Comparison of ENCODE assay signal across 39 mouse cellular contexts in genomic region chr9:92226795-92227194, GRCm38 (mm10). TPM values are rescaled to one million over a fixed set of nuclear protein-coding genes. Genes with fewer than 3 reads are reported as not detected.
"Had no signal": no experiment of that assay in that cellular context is flagged by ENCODE, and none has a peak within 500 bp of the region (broad histone marks: within the 10 kb centered on the region; RNA-seq: fewer than 3 reads in every experiment).

No protein-coding gene starts in this region.

- H3K4me3 ChIP-seq: heart, embryonic 10.5 days; heart, embryonic 12.5 days; hindbrain, embryonic 12.5 days; intestine, embryonic 15.5 days; kidney, embryonic 15.5 days; limb, embryonic 13.5 days; limb, embryonic 15.5 days; liver, embryonic 13.5 days had no signal

- H3K36me3 ChIP-seq: heart, embryonic 10.5 days; heart, embryonic 12.5 days; hindbrain, embryonic 12.5 days; intestine, embryonic 15.5 days; kidney, embryonic 15.5 days; limb, embryonic 13.5 days; limb, embryonic 15.5 days; liver, embryonic 13.5 days had no signal

- H3K4me1 ChIP-seq: hindbrain, embryonic 12.5 days; intestine, embryonic 15.5 days; kidney, embryonic 15.5 days; limb, embryonic 13.5 days; limb, embryonic 15.5 days had no signal

- ATAC-seq: hindbrain, embryonic 16.5 days; inflammation-experienced regulatory T-cells, adult 6 months; intestine, embryonic 15.5 days; intestine, postnatal 0 days had no signal

- H3K27me3 ChIP-seq: heart, embryonic 12.5 days; hindbrain, embryonic 12.5 days; intestine, embryonic 15.5 days; kidney, embryonic 15.5 days; limb, embryonic 13.5 days; limb, embryonic 15.5 days; liver, embryonic 13.5 days had no signal

- H3K27ac ChIP-seq: heart, embryonic 10.5 days; hindbrain, embryonic 12.5 days; hindbrain, embryonic 14.5 days; intestine, embryonic 15.5 days; kidney, embryonic 15.5 days; kidney, postnatal 0 days; limb, embryonic 13.5 days; limb, embryonic 15.5 days; liver, embryonic 13.5 days had no signal

- H3K9me3 ChIP-seq: heart, embryonic 10.5 days; heart, embryonic 12.5 days; hindbrain, embryonic 12.5 days; intestine, embryonic 15.5 days; kidney, embryonic 15.5 days; limb, embryonic 13.5 days; limb, embryonic 15.5 days; liver, embryonic 13.5 days had no signal

- DNase-seq: gastrocnemius, postnatal 14 days; gastrocnemius, postnatal 36 days; kidney, adult 18-20 months; kidney, adult 8-10 months; kidney, postnatal 14 days; kidney, postnatal 36 days; layer of hippocampus, adult 9-11 months; layer of hippocampus, postnatal 36 days; left cerebral cortex, postnatal 4 days; liver, embryonic 13.5 days had no signal

- H3K9ac ChIP-seq: heart, embryonic 12.5 days; hindbrain, embryonic 12.5 days; hindbrain, embryonic 14.5 days; intestine, embryonic 15.5 days; kidney, embryonic 15.5 days; limb, embryonic 13.5 days; limb, embryonic 15.5 days; liver, embryonic 13.5 days had no signal

RNA-seq across cellular contexts. Expression of gene Plscr5, which starts 34.1 kb away (rescaled TPM):
- total RNA-seq: gastrocnemius, adult 8-10 months; gastrocnemius, postnatal 14 days; gastrocnemius, postnatal 36 days; heart, adult 8-10 months; heart, postnatal 10 days; heart, postnatal 25 days; hematopoietic stem cell, adult 5-6 weeks; layer of hippocampus, adult 18-20 months; layer of hippocampus, adult 8-10 months; layer of hippocampus, postnatal 36 days; left cerebral cortex, adult 18-20 months; left cerebral cortex, adult 8-10 months; left cerebral cortex, postnatal 25 days; liver, adult 2 months had no signal
- polyA plus RNA-seq: frontal cortex, adult 2 months; gonadal fat pad, adult 2 months; heart, embryonic 10.5 days; heart, embryonic 12.5 days; heart, embryonic 14.5 days; heart, embryonic 16.5 days; hindbrain, embryonic 12.5 days; inflammation-experienced regulatory T-cells, adult 6 months; intestine, embryonic 15.5 days; intestine, postnatal 0 days; kidney, embryonic 15.5 days; kidney, postnatal 0 days; large intestine, adult 2 months; limb, embryonic 11.5 days; limb, embryonic 13.5 days; limb, embryonic 15.5 days; liver, adult 2 months; liver, embryonic 13.5 days had no signal

RNA-seq across cellular contexts. Expression of gene Plscr2, which starts 48.6 kb away (rescaled TPM):
- polyA plus RNA-seq: inflammation-experienced regulatory T-cells, adult 6 months had no signal
